Mouse (Mus musculus) heart, postnatal 4 days (tissue): ENCODE measurements around the gene Trex1. TPM values are rescaled to one million over a fixed set of nuclear protein-coding genes. Genes with fewer than 3 reads are reported as not detected.
A peak's percentile ranks its signal among the peaks of the same experiment; 100 is the strongest.

Experiments
- DNase-seq: peaks from one replicate; pipeline ENCODE4 v3.0.0; 2021
- total RNA-seq, 2 experiments: library from RNA; stranded (reverse); gene quantifications; 2 replicates each; pipeline ENCODE4 v1.2.3; 2021

Gene Trex1
- total RNA-seq, 2 experiments from 2014 or later, result 9.1 to 9.3 TPM

DNA sequence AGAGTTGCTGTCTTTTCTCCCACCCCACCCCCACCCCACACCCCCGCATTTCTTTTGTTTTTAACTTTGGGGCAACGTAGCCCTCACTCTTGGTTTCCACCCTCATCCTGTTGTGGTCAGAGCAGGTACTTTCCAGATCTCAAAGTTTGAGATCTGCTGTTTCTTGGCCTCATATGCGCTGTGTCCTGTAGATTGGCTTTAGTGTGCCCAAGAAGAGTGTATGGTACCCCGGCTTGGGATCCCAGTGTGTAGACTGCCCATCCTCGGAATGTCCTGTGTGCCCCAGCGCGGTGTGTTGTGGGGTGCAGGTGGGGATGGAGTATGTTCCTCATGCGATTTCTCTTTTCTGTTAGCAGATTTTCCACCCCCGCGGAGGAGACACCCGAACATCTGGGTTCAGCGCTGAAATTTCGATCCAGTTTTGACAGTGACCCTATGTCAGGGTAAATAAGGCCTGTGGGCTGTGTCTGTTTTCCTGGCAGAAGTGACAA, 8.5 kb downstream of the Trex1 start:
- DNase-seq, result no peak

DNA sequence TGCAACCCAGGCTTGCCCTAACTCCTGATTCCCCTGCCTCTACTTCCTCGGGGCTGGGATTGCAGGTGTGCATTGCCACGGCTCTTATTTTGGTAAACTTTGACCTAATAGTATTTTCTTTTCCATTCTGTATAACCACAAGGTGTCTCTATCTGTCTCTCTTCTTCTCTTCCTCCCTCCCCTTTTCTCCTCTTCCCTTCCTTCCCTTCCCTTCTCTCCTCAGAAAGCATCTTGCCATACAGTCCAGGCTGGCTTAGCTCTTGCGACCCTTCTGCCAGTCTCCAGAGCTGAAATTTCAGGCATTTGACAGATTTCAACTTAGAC, 8.9 kb downstream of the Trex1 start:
- no peak for DNase-seq

GRCm38 (mm10) chr9:109049996-109050673, 9.4 kb downstream of the Trex1 start:
- no peak for DNase-seq

GRCm38 (mm10) chr9:109049316-109049715, 10.2 kb downstream of the Trex1 start:
- no peak for DNase-seq

GRCm38 (mm10) chr9:109046306-109046705, 13.2 kb downstream of the Trex1 start:
- DNase-seq, result peak; percentile 65

DNA sequence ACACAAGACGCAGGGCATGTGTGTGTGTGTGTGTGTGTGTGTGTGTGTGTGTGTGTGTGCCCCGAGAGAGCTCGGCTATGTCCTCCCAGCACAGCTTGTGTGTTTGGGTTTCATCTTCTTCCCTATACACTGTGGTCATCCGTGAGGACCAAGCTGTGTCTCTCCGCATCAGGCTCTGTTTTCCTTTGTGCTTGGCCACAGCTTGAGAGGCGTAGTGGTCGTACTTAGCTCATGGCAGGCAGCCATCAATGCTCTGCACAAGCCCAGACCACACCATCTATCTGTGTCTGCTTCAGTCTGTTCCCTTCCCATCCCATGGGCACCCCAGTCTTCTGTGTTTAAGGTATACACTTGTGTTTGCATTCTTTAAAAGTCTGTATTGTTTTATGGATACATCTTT, 18.2 kb downstream of the Trex1 start:
- DNase-seq, result no peak

DNA sequence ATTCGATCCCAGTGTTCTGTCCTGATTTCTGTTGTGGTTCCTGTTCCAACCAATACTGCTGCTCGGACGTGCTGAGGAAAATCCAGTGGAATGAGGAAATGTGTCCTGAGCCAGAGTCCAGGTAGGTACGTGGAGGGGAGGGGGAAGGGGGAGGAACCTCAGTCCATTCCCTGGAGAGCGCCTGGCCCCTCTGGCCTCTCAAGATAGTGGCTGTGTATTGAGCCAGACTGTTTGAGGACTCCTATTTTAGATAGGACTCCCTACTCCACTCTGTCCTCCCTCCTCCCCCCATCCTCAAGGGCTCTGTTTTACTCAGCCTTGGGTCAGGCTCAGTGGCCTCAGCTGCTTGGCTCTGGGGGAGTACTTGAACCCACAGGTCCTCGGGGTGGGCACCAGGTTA, 18.6 kb downstream of the Trex1 start:
- DNase-seq, result no peak

DNA sequence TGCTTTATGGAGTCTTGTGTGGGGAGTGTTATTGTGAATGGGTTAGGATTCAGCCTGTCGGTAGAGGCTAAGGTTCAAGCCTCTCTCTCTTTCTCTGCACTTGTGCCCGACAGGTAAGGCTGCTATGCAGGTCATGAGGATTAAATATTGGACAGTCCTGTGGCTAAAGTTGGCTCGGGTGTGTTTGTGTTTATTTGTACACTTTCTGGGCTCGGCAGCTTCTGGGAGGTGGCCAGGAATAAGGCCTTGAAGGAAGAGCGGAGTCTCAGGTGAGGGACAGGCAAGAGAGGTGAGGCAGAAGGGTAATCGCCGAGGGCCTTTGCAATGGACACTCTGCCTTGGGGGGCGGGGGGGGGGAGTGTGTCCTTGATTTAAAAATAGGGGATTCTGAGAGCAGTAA, 19.3 kb downstream of the Trex1 start:
- no peak for DNase-seq

GRCm38 (mm10) chr9:109039681-109040080, 19.9 kb downstream of the Trex1 start:
- DNase-seq, result no peak

- DNase-seq, result peak; percentile 69
Measured at GRCm38 (mm10) chr9:109038901-109039364, 20.6 kb downstream of the Trex1 start.

DNA sequence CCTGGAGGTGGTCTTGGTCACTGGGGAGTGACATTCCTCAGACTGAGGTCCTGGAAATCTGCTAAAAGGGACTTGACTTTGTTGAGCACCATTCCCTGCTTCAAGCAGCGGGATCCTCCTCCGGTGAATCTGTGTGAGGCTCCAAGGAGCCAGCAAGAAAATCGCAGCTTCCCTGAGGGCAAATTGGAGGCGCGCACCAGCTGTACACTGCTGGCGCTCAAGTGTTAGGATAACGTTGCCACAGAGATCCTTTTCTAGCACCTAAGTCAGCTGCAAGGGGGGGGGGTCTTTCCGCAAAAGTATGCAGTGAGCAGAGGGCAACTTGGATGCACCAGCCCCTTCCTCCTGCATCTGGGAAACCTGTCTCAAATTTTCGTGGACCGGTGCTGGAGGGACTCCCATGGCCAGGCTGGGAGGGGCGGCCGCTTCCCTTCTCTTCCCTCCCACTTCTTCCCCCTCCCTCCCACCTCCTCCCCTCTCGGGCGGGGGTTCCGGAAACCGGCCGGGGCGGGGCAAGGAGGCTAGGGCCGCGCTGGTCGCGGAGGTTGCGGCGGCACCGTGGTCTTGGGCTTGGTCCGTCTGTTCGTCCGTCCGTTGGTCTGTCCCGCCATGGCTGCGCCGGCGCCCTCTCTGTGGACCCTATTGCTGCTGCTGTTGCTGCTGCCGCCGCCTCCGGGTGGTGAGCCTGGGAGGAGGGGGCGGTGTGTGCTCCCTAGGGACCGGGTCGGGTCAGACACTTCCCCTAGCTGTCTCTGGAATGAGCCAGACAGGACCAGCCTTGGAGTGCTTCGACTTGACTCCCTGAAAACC, 21.2 kb downstream of the Trex1 start, which contains the start of gene Shisa5:
TSS of gene Shisa5 (plus strand) at position 480 of the 810 bp plus-strand sequence.
- DNase-seq, result peak; percentile 87

DNA sequence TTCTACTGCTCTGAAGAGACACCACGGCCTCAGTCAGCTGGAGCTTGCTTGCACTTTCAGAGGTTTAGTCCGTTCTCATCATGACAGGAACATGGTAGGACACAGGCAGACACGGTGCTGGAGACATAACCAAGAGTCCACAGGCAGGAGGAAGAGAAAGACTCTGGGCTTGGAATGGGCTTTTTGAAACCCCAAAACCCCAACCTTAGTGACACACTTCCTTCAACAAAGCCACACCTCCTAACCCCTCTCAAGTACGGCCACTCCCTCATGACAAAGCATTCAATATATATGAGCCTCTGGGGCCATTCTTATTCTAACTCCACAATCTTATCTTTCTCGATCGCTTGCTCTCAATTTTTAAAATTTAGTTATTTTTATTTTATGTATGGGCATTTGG, 27.1 kb downstream of the Trex1 start:
- DNase-seq, result no peak

GRCm38 (mm10) chr9:109031686-109032085, 27.8 kb downstream of the Trex1 start:
- DNase-seq, result no peak

DNA sequence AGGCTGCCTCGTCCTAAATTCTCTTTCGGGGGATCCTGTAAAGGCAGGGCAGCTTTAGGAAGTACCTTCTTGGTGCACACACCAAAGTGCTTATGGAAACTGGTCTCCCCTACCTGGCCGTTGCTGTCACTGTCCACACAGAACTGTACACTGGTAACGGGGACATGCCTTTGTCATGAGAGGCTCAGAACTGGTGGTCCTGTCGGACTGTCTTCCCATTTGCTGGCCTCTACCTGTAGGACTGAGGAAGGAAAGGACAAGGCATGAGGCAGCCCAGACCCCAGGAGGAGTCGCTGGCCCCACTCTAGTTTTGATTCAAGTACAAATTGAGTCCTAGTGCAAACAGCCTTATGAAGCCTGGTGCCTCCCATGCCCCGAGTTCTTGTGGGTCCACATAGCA, 28.5 kb downstream of the Trex1 start:
- no peak for DNase-seq

DNA sequence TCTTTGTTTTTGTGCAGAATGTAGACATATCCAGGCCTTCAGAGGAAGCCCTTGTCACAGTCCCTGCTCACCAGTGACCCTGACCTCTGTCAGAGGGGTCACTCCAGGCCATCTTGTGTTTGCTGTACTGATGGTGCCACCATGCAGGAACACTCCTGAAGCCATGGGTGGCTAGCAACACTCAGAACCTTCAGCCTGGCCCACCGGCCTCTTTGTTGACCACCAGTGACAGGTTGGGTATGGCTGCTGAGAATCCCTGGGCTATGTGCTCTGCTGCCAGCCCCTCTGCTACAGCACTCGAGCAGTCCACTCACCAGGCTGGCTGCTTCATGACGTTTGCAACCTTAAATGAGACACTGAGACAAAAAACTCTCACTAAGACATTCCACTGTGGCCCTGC, 29.2 kb downstream of the Trex1 start:
- no peak for DNase-seq

DNA sequence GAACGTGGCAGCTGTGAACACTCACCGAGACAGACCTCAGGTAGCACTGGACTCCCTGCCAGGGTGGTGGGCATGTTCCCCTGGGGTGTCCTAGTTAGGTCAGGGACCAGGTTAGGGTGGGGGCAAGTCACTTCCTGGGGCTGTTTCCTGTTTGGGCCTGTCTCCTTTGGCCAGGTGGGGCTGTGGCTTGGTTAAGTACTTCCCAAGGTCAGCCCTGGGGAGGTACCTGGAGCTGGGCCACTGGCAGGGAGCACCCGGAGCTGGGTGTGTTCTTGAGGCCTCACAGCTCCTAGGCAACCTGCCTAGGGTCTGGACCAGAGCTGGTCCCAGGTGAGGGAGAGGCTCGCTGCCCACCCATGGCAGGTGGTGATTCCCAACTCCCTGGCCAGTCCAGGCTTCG, 30.6 kb downstream of the Trex1 start:
- peak; percentile 5 for DNase-seq

DNA sequence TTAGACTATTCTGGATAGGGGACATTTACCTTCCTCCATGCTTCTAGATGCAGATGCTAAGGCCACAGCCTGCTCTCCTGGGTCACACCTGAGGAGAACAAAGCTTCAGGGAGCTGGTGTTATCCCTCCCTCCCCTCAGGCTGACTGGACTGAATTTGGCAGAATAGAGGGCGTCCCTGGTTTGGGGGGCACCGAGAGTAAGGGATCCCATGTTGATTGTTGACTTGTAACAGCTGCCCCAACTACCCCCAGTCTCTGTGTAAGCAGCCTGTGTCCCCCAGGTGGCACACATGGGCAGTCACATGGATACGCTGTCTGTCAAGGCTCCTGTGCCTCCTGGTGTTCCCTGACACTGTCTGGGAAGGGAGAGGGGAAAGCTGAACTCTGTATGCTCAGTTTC, 31.1 kb downstream of the Trex1 start:
- no peak for DNase-seq

DNA sequence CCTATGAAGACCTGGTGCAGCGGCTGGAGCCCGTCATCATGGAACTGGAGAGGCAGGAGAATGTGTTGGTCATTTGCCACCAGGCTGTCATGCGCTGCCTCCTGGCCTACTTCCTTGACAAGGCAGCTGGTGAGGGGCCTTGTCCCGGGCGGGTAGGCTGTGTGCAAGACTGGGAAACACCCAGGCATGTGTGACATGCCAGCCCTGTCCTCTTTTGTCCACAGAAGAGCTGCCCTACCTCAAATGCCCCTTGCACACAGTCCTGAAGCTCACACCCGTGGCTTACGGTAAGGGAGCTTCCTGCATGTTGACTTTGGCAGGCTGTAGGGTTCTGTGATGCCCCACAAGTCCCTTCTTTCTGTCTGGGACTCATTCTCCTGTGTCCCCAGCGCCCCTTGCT, 32.0 kb downstream of the Trex1 start:
- peak; percentile 51 for DNase-seq

- DNase-seq, result peak; percentile 3
Measured at GRCm38 (mm10) chr9:109022866-109023685, 36.5 kb downstream of the Trex1 start.

- DNase-seq, result peak; percentile 2
Measured at GRCm38 (mm10) chr9:109021428-109021827, 38.1 kb downstream of the Trex1 start.

GRCm38 (mm10) chr9:109016973-109017604, 42.4 kb downstream of the Trex1 start:
- DNase-seq, result no peak

DNA sequence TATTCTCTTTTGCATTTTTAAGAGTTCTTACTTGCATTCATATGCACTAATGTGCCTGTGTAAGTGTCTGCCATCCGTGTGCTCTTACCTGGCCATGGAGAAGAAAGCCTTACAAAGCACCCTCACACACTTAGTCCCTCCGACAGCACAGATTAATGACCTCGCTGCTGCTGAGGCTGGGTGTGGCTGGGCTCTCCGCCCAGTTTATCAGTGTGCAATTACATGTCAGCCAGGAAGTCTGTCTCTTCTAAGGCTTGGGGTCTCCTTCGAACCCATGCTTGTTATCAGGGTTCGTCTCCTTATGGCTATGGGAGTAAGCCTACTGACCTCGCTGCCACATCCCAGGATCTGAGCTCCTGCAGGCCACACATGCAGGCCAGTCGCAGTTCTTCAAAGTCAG, 44.1 kb downstream of the Trex1 start:
- DNase-seq, result no peak

GRCm38 (mm10) chr9:109010316-109010690, 49.2 kb downstream of the Trex1 start:
- DNase-seq, result no peak
